Mouse (Mus musculus) kidney, postnatal 25 days (tissue): ENCODE measurements around the gene Sh3bp5.

Experiments
- DNase-seq, 2 experiments: peaks; one replicate each; pipeline ENCODE4 v3.0.0; 2021; ENCODE audit warnings: mixed read lengths in 2 of 2

Sh3bp5 gene

DNA sequence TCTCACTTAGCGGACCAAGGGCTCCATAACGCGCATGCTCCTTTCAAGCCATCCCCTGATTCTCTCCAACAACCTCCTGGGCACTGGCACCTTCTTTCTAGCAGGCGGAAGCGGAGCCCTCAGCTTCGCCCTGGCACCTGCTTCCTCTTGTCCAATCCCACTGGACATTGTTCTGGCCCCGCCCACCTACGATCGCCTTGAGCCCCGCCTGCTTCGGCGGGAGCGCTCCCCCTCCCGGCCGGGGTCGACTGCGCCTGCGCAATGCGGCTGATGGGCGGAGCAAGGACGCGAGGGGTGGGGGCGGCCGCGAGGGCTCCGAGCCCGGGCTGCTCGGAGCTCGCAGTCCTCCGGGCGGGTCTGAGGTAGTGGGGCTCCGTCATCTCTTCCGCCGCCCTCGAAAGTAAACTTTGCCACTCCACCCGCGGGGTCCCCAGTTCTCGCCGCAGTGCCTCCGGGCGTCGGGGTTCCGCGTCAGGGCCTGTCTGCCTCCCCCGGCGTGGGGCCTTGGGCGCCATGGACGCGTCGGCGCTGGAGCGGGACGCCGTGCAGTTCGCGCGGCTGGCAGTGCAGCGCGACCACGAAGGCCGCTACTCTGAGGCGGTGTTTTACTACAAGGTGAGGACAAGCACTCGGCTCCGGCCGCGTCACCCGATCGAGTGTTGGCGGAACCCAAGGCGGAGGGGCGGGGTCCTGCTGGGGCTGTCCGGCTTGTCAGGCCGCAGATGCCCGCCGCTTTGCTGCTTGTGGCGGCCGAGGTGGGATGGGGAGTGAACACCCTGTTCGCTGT lies 99.3 kb downstream of the Sh3bp5 start, which contains the start of gene Capn7:
Gene Capn7, plus strand, starts transcription at position 270 of the 787 bp plus-strand sequence.
- DNase-seq = peak; percentile 99

DNA sequence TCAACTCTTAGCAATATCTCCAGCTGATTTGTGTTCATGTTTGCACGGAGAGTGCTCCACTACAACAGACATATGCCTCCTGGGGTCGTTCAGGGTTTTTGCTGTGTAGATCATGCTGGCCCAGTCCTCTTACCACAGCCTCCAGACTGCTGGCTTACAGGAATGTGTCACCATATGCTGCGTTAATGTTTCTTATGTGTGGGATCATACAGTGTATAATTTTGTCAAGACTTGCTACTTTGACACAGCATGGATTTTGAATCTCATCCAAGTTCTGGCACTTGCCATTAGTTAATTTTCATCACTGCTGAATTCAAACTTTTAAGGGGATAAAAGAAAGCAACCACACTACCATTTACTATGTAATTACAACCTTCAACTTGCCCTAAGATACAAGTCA lies 100.1 kb downstream of the Sh3bp5 start:
- no peak for DNase-seq

DNA sequence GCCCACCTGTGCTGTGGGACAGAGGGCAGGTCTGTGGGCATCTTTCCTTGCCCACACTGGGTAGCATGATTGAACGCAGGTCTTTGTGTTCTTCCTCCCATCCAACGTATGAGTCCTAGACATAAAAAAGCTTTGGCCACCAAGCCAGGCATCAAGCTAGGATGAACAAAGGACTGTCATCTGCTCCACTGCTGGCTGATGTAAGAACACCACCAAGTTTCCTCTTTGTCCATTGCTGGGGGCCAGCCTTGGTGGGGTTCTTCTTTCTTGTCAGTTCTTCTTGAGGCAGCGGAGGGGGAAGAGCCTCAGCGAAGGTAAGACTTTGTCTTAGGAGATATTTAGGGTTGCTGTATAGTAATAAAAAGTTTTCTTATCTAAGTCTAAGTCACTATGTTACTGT lies 104.9 kb downstream of the Sh3bp5 start:
- no peak for DNase-seq

DNA sequence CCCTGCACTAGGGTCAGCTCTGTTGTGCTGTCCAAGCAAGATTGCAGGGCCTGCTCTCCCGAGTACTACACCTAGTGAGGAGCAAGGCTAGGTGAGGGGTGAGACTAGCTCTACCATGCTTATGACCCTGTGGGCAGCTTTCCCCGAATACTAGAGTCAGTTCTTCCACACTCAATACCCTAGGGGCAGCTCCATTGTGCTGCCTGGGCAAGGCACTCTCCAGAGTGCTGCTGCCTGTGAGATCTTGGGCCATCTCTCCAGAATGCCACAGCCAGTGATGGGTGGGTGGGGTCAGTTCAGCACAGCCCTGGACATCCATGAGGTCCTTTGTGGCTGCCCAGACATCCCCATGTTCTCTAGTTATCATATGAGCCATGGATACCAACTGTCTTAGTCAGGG lies 106.1 kb downstream of the Sh3bp5 start:
- DNase-seq = no peak

DNA sequence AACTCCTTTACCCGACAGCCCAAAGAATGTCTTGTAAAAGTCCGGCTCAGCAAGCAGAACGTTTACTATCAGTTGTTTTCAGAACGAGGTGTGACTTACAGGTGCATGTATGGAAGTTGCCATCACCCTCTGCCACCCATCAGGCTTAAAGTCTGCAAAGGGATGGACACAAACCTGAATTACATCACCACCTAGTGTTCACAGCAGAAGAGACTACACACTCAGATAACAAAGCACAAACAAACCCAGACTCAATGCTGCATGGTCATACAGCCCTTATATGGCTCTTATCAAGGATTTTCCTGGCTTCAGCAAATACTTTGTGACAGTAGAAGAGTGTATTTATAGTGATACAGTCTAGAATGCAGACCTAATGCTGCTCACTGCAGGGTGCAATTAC lies 108.2 kb downstream of the Sh3bp5 start:
- no peak for DNase-seq

DNA sequence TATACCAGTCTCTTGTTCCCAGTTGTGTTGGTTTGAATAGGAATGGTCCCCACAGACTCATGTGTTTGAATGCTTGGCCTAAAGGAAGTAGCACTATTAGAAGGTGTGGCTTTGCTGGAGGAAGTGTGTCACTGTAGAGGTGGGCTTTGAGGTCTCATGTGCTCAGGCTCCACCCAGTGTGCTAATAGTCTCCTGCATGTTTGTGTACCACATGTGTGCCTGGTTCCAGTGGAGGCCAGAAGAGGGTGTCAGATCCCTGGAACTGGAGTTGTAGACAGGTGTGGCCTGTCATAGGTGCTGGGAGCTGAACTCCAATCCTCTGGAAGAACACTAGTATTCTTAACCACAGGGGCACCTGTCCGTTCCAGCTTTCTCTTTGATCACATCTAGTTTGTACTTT lies 108.7 kb downstream of the Sh3bp5 start:
- DNase-seq = no peak

DNA sequence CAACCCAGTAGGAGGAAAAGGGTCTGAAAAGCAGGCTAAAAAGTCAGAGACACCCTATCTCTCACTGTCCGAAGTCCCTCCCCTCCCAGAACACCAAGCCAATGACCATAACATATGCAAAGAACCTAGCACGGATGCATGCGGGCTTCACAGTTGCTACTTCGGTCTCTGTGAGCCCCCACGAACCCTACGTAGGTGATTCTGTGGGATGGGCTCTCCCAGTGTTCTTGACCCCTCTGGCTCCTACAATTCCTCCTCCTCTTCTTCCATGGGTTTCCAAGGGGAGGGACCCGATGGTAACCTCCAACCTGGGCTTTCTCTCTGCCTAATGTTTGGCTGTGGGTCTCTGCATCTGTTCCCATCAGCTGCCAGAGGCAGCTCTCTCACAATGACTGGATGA lies 109.1 kb downstream of the Sh3bp5 start:
- DNase-seq = no peak

DNA sequence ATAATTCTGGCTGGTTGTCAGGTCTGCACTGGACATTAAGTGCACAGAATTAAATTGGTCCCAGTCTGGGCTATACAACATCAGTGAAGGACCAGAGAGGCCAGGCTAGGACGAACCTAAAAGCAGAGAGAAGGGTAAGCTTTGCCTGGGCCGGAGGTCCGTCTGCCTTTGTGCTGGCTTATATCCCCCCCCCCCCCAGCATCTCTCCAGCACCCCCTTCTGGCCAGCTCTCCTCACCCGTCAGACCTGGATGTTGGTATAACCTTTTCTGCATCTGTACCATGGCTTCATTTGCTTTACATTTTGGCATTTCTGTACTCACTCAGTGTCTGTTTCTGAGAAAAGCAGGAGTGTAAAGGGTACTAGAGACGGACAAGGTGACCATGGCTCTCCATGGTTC lies 110.3 kb downstream of the Sh3bp5 start:
- DNase-seq = no peak

DNA sequence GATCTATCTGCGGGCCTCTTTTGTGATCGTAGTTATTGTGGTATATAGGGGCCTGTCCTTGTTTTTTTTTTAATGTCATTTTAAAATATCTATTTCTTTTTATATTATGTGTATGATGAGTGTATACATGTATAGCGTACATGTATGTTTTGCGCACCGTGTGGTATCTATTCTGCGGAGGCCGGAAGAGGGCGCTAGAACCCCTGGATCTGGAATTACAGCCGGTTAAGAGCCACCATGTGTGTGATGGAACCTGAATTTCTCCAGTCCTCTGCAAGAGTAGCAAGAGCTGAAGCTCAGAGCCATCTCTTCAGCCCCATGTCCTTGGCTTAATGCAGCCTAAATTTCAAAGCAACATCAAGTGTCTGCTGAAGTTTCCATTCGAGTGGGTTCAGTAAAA lies 111.0 kb downstream of the Sh3bp5 start:
- DNase-seq = peak in 1 of 2 experiments; percentile 9

DNA sequence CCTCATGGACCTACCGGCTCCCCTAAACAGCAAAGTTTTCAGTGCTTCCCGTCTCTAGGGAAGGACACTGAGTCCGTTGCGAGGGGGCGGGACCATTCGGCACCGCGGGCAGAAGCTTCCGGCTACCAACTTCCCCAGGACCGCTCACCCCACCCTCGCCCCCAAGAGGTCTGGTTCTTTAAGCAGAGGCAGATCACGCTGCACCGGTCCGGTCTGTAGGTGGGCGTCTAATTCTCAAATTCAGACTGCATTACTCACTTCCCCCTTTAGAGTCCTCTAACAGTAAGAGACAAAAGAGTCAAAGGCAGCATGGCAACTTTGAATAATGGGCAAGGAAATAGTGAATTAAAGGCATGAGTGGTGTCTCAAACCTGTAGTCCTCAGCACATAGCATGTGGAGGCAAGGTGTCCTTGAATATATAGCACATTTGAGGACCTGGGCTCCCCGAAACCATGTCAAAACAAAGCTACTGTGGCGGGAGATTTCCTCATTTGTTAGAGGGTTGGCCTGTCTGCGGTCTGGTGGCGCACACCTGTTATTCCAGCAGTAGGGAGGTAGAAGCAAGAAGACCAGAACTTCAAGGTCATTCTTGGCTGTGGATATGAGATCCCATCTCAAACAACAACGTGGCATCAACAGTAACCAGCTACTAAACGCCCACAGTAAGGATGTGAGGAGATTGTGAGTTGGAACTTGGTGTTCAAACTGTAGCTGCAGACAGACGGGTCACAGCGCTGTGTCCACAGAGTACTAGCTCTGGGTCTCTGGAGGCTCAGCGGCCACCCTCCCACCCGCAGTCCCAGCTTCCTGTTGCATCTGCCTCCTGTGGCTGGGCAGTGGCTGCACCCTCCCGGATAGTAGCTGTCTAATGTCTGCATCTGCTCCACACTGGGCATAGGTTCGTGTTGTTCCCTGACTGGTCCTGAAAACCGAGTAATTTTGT lies 111.8 kb downstream of the Sh3bp5 start, which contains the start of gene Dnah1:
Gene Dnah1, minus strand, starts transcription at position 48 of the 944 bp plus-strand sequence.
- peak; percentile 61 to 73 for DNase-seq

DNA sequence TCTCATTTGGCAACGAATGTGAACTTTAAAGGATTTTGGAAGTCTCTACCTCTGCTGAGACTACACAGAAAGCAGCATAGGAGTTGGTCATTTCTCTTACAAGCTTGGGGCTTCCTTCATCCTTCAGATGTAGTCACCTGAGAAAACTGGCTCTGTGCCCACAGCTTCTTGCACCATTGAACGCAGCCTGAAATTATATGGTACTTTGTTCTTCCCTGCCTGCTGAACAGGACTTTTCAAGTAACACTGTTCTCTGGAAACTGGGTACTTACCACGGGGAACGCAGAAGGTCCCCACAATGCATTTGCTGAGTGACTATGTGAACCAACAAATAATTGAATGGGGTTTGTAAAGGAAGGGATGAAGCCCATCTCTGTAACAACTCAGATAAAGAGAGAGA lies 112.7 kb downstream of the Sh3bp5 start:
- peak; percentile 51 to 54 for DNase-seq

DNA sequence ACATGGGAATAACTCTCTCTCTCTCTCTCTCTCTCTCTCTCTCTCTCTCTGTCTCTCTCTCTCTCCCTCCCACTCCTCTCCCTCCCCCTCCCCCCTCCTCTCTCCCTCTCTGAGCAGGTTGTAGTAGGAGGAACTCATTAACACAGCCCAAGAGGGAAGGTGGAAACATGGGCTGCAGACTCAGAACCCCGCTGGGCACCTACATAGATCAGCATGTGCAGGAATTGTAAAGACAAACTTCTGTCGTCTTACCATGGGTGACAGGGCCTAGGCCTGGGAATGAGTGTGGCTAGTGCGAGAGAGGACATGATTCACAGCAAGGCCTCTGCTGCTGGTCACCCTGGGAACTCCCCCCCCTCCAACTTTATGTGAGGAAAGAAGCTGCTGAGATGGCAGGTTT lies 113.7 kb downstream of the Sh3bp5 start:
- DNase-seq = no peak

DNA sequence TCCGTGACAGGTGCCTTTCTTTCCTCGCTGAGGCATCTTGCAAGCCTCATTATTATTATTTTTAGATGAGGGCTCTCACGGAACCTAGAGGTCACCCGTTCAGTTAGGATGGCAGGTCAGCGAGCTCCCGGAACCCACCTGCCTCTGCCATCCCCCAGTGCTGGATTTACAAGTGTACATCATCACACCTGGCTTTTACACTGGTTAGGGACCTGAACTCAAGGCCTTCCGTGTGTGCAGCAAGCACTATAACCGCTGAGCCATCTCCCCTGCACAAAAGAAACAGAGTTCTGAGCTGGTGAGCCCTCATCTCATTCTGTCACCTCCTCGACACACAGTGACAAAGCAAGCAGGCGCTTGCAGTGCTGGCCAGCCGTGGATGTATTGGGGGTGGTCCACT lies 114.7 kb downstream of the Sh3bp5 start:
- no peak for DNase-seq

DNA sequence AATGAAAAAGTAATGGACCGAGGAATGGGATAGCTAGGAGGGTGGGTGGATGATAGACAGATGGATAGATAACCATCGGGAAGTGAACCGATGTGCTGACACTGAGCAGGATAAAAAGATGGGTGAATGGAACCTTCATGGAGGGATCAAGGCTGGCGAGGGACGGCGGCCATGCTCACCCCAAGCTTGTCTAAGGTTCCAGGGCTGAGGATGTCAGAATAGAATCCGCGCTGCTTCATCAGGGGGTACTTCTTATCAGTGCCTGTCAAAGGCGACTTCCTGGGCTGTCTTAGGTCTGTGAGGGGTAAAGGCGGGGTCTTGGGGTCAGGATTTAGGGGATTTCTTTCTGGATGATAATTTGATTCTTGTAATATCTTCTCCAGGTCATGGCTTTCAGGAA lies 116.3 kb downstream of the Sh3bp5 start:
- DNase-seq = no peak

DNA sequence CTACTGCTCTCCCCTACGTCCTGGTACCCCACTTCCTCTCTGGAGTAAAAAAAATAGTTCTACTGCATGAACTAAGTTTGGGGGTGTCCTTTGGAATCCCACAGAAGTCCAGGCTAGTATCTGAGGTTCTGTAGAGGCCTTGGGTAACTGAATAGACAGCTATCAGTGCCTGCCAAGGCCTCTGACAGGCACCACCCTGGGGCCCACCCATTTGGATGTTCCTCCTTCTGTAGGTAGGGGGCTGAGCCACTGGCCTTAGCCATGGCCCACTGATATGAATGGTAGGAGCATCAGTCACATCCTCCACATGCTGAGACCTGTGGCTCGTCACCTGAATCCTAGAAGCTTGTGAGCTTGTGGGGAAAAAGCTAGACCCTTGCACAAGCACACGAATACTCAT lies 118.1 kb downstream of the Sh3bp5 start:
- DNase-seq = no peak

DNA sequence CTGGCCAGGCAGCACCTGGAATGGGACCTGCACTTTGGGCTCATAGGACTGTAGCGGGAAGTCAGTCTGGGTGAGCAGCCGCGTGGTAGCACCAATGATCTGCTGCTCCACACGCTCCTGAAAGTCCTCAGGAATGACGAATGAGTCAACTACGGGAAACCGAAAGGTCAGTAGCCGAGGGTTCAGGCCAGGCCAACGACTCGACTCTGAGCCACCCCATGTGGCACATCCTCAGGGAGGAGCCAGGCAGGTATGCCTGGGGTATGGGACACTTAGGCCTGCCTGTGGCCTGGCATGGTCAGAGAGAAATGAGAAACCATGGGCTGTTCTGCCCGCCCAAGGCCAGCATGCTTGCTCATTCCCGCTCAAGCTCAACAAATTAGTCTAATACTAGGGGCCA lies 119.3 kb downstream of the Sh3bp5 start:
- no peak for DNase-seq

DNA sequence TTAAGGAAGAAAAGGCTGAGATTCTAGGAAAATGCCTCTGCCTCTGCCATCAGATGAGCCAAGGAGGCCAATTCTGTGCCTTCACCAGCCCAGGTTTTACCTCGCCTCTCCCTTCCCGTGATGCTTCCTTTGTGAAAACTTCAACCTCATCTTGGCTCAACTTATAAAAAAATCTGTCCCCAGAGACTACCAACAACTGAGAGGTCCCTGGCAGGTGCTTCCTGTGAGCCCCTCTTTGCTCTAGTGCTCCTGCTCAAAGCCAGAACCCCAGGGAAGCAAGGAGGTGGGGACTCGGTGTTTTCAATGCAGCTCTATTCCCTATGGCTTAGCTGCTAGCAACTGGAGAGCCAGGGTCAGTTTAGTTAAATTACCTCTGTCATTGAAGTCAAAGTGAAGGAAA lies 122.7 kb downstream of the Sh3bp5 start:
- DNase-seq = no peak
